In the genomic region with DNA sequence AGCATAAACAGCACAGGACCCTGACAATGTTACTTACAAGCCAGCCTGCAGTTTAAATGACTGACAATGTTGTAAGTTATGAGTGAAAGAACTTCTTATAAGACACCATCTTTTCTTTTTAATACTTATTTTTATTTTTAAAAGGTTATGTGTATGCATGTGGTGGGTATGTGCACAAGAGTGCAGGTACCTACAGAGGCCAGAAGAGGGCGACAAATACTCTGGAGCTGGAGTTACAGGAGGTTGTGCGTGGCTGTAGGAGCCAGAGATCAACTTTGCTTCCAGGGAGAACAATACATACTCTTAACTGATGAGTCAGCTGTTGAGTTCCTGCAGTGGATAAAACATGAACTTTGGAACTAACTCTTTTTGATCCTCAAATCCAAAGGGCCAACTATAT, we compare ENCODE assay signal across 25 mouse cellular contexts.
A peak's percentile ranks its signal among the peaks of the same experiment; 100 is the strongest.
DNase-seq lines count a peak whose midpoint lies in the region; ATAC-seq and TF ChIP-seq lines count a peak whose summit lies in the region.
"Had no signal": no experiment of that assay in that cellular context is flagged by ENCODE, and none has a peak within 500 bp of the region (broad histone marks: within the 10 kb centered on the region; RNA-seq: fewer than 3 reads in every experiment).

No protein-coding gene starts in this region.

- ATAC-seq in hindbrain, postnatal 0 days: no peak
- no peak for ATAC-seq in hindbrain, embryonic 11.5 days (ENCODE audit: low FRiP score)
- ATAC-seq in lung, postnatal 0 days: no peak
- ATAC-seq: forebrain, embryonic 15.5 days; midbrain, embryonic 15.5 days had no signal

- peak; percentile 27 for TF ChIP-seq CTCF in hindbrain, postnatal 0 days (IDR thresholded peaks at IDR 0.05; ENCODE audit: low read depth)
- TF ChIP-seq CTCF in lung, postnatal 0 days (IDR thresholded peaks at IDR 0.05): 0 out of 2 replicates have a peak, but pooled peaks have one; percentile 5
- TF ChIP-seq CTCF in kidney, adult 2 months (conservative IDR thresholded peaks at IDR 0.05; ENCODE audit: insufficient read depth, insufficient read length, low read depth, low read length): no peak

- TF ChIP-seq EP300 in lung, postnatal 0 days (IDR thresholded peaks at IDR 0.05): no peak

- TF ChIP-seq POLR2A in kidney, adult 2 months (IDR thresholded peaks at IDR 0.05; ENCODE audit: low read depth, low read length): no peak

- no peaks in the 10 kb centered on the region for H3K36me3 ChIP-seq in hindbrain, postnatal 0 days (ENCODE audit: insufficient read depth, low read length)
- H3K36me3 ChIP-seq in hindbrain, embryonic 11.5 days (ENCODE audit: control insufficient read depth, insufficient read depth, low read length): no peaks in the 10 kb centered on the region
- H3K36me3 ChIP-seq in lung, postnatal 0 days (ENCODE audit: insufficient read depth, low read length): no peaks in the 10 kb centered on the region
- no peaks in the 10 kb centered on the region for H3K36me3 ChIP-seq in ES-E14 (ENCODE audit: control insufficient read depth, insufficient read depth, low read length, poor library complexity, severe bottlenecking)
- H3K36me3 ChIP-seq in kidney, adult 2 months (ENCODE audit: control insufficient read depth, insufficient read depth, low read length): no peaks in the 10 kb centered on the region
- H3K36me3 ChIP-seq: embryonic facial prominence, embryonic 12.5 days; forebrain, embryonic 15.5 days; heart, embryonic 13.5 days; hindbrain, embryonic 15.5 days; limb, embryonic 13.5 days; midbrain, embryonic 15.5 days had no signal

- H3K4me1 ChIP-seq in hindbrain, postnatal 0 days (ENCODE audit: insufficient read depth, low read length): no peaks in the 10 kb centered on the region
- H3K4me1 ChIP-seq in hindbrain, embryonic 11.5 days (replicated peaks; ENCODE audit: control insufficient read depth, insufficient read depth, low read length): no peaks in the 10 kb centered on the region
- H3K4me1 ChIP-seq in lung, postnatal 0 days (ENCODE audit: insufficient read depth, low read depth, low read length): no peaks in the 10 kb centered on the region
- H3K4me1 ChIP-seq in ES-E14 (ENCODE audit: control insufficient read depth in 2 of 2, insufficient read depth in 2 of 2, low read length in 2 of 2, poor library complexity in 1 of 2): no peaks in the 10 kb centered on the region
- H3K4me1 ChIP-seq in kidney, adult 2 months (ENCODE audit: control insufficient read depth, insufficient read depth, low read length): no peaks in the 10 kb centered on the region
- H3K4me1 ChIP-seq: heart, embryonic 13.5 days had no signal

- in situ Hi-C loops in ES-E14 (cut with MboI; ENCODE audit: low sequenced_read_pairs in 2 of 2, unreplicated experiment in 2 of 2): no loop called here

- no peak for DNase-seq in hindbrain, postnatal 0 days (ENCODE audit: low spot score)
- no peak for DNase-seq in hindbrain, embryonic 11.5 days (ENCODE audit: low spot score)
- DNase-seq in lung, postnatal 0 days (ENCODE audit: low spot score): no peak
- DNase-seq in lung, postnatal 4 days: no peak
- DNase-seq in ES-E14 (ENCODE audit: low read depth, low spot score): peak; percentile 12
- no peak for DNase-seq in kidney, adult 2 months
- DNase-seq in spleen, adult 12 weeks (ENCODE audit: low spot score): no peak
- DNase-seq: adrenal gland, postnatal 25 days; cerebellum, adult 11-12 months; cerebellum, adult 9-11 months; embryo, embryonic 11 days; gastrocnemius, adult 2 months; heart, adult 2 months; heart, postnatal 10 days; kidney, adult 9 months; kidney, postnatal 10 days; lung, postnatal 10 days; thymus, postnatal 14 days had no signal

- no peaks in the 10 kb centered on the region for H3K27me3 ChIP-seq in hindbrain, postnatal 0 days (ENCODE audit: insufficient read depth, low read length)
- H3K27me3 ChIP-seq in hindbrain, embryonic 11.5 days (ENCODE audit: control insufficient read depth, insufficient read depth, low read length): no peaks in the 10 kb centered on the region
- H3K27me3 ChIP-seq in lung, postnatal 0 days (replicated peaks; ENCODE audit: insufficient read depth, low read length): no peaks in the 10 kb centered on the region
- no peaks in the 10 kb centered on the region; the same call in 1 of the 2 replicates for H3K27me3 ChIP-seq in kidney, adult 2 months (replicated peaks; ENCODE audit: control insufficient read depth, insufficient read depth, low read length)
- H3K27me3 ChIP-seq: embryonic facial prominence, embryonic 12.5 days; forebrain, embryonic 15.5 days; hindbrain, embryonic 15.5 days; limb, embryonic 13.5 days; midbrain, embryonic 15.5 days had no signal

- H3K9ac ChIP-seq in hindbrain, postnatal 0 days (replicated peaks; ENCODE audit: low read length): no peak overlapping the region
- no peak overlapping the region for H3K9ac ChIP-seq in hindbrain, embryonic 11.5 days (ENCODE audit: low read depth, low read length)
- H3K9ac ChIP-seq in lung, postnatal 0 days (replicated peaks; ENCODE audit: low read depth): no peak overlapping the region
- H3K9ac ChIP-seq in ES-E14 (ENCODE audit: insufficient read depth, low read depth, low read length, poor library complexity, severe bottlenecking): no peak overlapping the region
- H3K9ac ChIP-seq: embryonic facial prominence, embryonic 12.5 days; forebrain, embryonic 15.5 days; heart, embryonic 13.5 days; hindbrain, embryonic 15.5 days; limb, embryonic 13.5 days; midbrain, embryonic 15.5 days had no signal

- H3K4me2 ChIP-seq in hindbrain, postnatal 0 days (ENCODE audit: low read depth, low read length): no peak overlapping the region
- no peak overlapping the region for H3K4me2 ChIP-seq in hindbrain, embryonic 11.5 days (replicated peaks; ENCODE audit: low read depth, low read length)
- H3K4me2 ChIP-seq in lung, postnatal 0 days (replicated peaks; ENCODE audit: low read depth, low read length): no peak overlapping the region
- H3K4me2 ChIP-seq: embryonic facial prominence, embryonic 12.5 days; forebrain, embryonic 15.5 days; heart, embryonic 13.5 days; hindbrain, embryonic 15.5 days; limb, embryonic 13.5 days; liver, embryonic 11.5 days; midbrain, embryonic 15.5 days had no signal

- no peak overlapping the region for H3K4me3 ChIP-seq in hindbrain, postnatal 0 days (ENCODE audit: low read length)
- H3K4me3 ChIP-seq in hindbrain, embryonic 11.5 days (ENCODE audit: low read depth, low read length): no peak overlapping the region
- no peak overlapping the region for H3K4me3 ChIP-seq in lung, postnatal 0 days (ENCODE audit: low read depth, low read length)
- no peak overlapping the region for H3K4me3 ChIP-seq in ES-E14 (ENCODE audit: insufficient read depth in 1 of 2, low read depth in 1 of 2, low read length in 2 of 2, poor library complexity in 1 of 2, severe bottlenecking in 1 of 2)
- H3K4me3 ChIP-seq in kidney, adult 2 months (ENCODE audit: insufficient read depth, low read depth, low read length): no peak overlapping the region
- H3K4me3 ChIP-seq: embryonic facial prominence, embryonic 12.5 days; forebrain, embryonic 15.5 days; gastrocnemius, adult 2 months; heart, adult 2 months; heart, embryonic 13.5 days; hindbrain, embryonic 15.5 days; limb, embryonic 13.5 days; midbrain, embryonic 15.5 days had no signal

- no peak overlapping the region for H3K27ac ChIP-seq in hindbrain, postnatal 0 days
- no peak overlapping the region for H3K27ac ChIP-seq in hindbrain, embryonic 11.5 days (ENCODE audit: low read depth, low read length)
- H3K27ac ChIP-seq in lung, postnatal 0 days (ENCODE audit: low read length): no peak overlapping the region
- no peak overlapping the region for H3K27ac ChIP-seq in ES-E14 (ENCODE audit: insufficient read depth, low read depth, low read length, poor library complexity, severe bottlenecking)
- H3K27ac ChIP-seq in kidney, adult 2 months (ENCODE audit: insufficient read depth, low read depth, low read length): no peak overlapping the region
- H3K27ac ChIP-seq: embryonic facial prominence, embryonic 12.5 days; forebrain, embryonic 15.5 days; gastrocnemius, adult 2 months; heart, adult 2 months; heart, embryonic 13.5 days; hindbrain, embryonic 15.5 days; limb, embryonic 13.5 days; midbrain, embryonic 15.5 days had no signal

- 85% methylated on average over 2 of the region's 2 CpGs for WGBS in hindbrain, postnatal 0 days
- WGBS in hindbrain, embryonic 11.5 days: 85% methylated on average over 2 of the region's 2 CpGs
- WGBS in lung, postnatal 0 days: 84% methylated on average over 2 of the region's 2 CpGs
- 79% methylated on average over 2 of the region's 2 CpGs for WGBS in kidney, adult 2 months

- no peaks in the 10 kb centered on the region for H3K9me3 ChIP-seq in hindbrain, postnatal 0 days (ENCODE audit: low read length)
- no peaks in the 10 kb centered on the region for H3K9me3 ChIP-seq in hindbrain, embryonic 11.5 days (ENCODE audit: control insufficient read depth, low read length)
- no peaks in the 10 kb centered on the region for H3K9me3 ChIP-seq in lung, postnatal 0 days (ENCODE audit: low read length)
- no peaks in the 10 kb centered on the region for H3K9me3 ChIP-seq in ES-E14 (ENCODE audit: control insufficient read depth, insufficient read depth, low read depth, low read length)
- H3K9me3 ChIP-seq: embryonic facial prominence, embryonic 12.5 days; forebrain, embryonic 15.5 days; hindbrain, embryonic 15.5 days; midbrain, embryonic 15.5 days had no signal

TF ChIP-seq in ES-E14, 5 proteins besides CTCF, POLR2A, EP300 and RAD21:
- TF ChIP-seq ZC3H11A (IDR thresholded peaks at IDR 0.05; ENCODE audit: borderline replicate concordance, low read depth, low read length): peak; percentile 49
- no peak for TF ChIP-seq ZNF384 (IDR thresholded peaks at IDR 0.05; ENCODE audit: low read depth, low read length)
- TF ChIP-seq MAFK (IDR thresholded peaks at IDR 0.05; ENCODE audit: insufficient read depth, low read depth, low read length): peak; percentile 48; the same call in 1 of the 2 replicates
